Mouse (Mus musculus) layer of hippocampus, adult 18-20 months (tissue): ENCODE measurements around the gene Fam172a. TPM values are rescaled to one million over a fixed set of nuclear protein-coding genes. Genes with fewer than 3 reads are reported as not detected.

Experiments
- DNase-seq, 2 experiments: peaks; one replicate each; pipeline ENCODE4 v3.0.0; 2022; ENCODE audit warnings: low spot score in 2 of 2
- total RNA-seq, 2 experiments: library from RNA; stranded (reverse); gene quantifications; 2 replicates each; pipeline ENCODE4 v1.2.3; 2021

The Fam172a gene
- total RNA-seq, 2 experiments from 2014 or later: 36.5 to 38.5 TPM

GRCm38 (mm10) chr13:78178021-78178420 is 476.2 kb downstream of the Fam172a start:
- no peak for DNase-seq

- DNase-seq: no peak
Observed at GRCm38 (mm10) chr13:78178771-78179170, 476.9 kb downstream of the Fam172a start.

- DNase-seq: no peak
Observed at GRCm38 (mm10) chr13:78179312-78180097, 477.7 kb downstream of the Fam172a start.

GRCm38 (mm10) chr13:78180261-78180660 is 478.4 kb downstream of the Fam172a start:
- peak in 1 of 2 experiments; percentile 3 for DNase-seq

GRCm38 (mm10) chr13:78181071-78181929 is 479.5 kb downstream of the Fam172a start:
- peak in 1 of 2 experiments; percentile 62 for DNase-seq

- peak in 1 of 2 experiments; percentile 24 for DNase-seq
Observed at GRCm38 (mm10) chr13:78181930-78182558, 480.2 kb downstream of the Fam172a start.

- DNase-seq: peak in 1 of 2 experiments; percentile 19
Observed at GRCm38 (mm10) chr13:78183004-78183403, 481.2 kb downstream of the Fam172a start.

- DNase-seq: peak in 1 of 2 experiments; percentile 23
Observed at GRCm38 (mm10) chr13:78183986-78184385, 482.2 kb downstream of the Fam172a start.

GRCm38 (mm10) chr13:78184786-78185466 is 483.1 kb downstream of the Fam172a start:
- no peak for DNase-seq

GRCm38 (mm10) chr13:78186340-78186946 is 484.6 kb downstream of the Fam172a start:
- DNase-seq: no peak

- no peak for DNase-seq
Observed at GRCm38 (mm10) chr13:78187833-78188232, 486.0 kb downstream of the Fam172a start.

- DNase-seq: peak in 1 of 2 experiments; percentile 25
Observed at GRCm38 (mm10) chr13:78189586-78189985, 487.8 kb downstream of the Fam172a start.

GRCm38 (mm10) chr13:78193211-78193610 is 491.4 kb downstream of the Fam172a start:
- peak in 1 of 2 experiments; percentile 32 for DNase-seq

- peak; percentile 0 to 68 for DNase-seq
Observed at GRCm38 (mm10) chr13:78194135-78194849, 492.5 kb downstream of the Fam172a start.

GRCm38 (mm10) chr13:78194850-78195600 is 493.2 kb downstream of the Fam172a start:
- peak in 1 of 2 experiments; percentile 60 for DNase-seq

- DNase-seq: peak in 1 of 2 experiments; percentile 61
Observed at GRCm38 (mm10) chr13:78195601-78196115, 493.8 kb downstream of the Fam172a start.

- DNase-seq: peak in 1 of 2 experiments; percentile 30
Observed at GRCm38 (mm10) chr13:78196236-78196796, 494.5 kb downstream of the Fam172a start.

- peak in 1 of 2 experiments; percentile 26 for DNase-seq
Observed at GRCm38 (mm10) chr13:78197286-78197818, 495.5 kb downstream of the Fam172a start.
